Comparison of ENCODE assay signal across 7 mouse cellular contexts in genomic region chr6:86816586-86816985, GRCm38 (mm10). TPM values are rescaled to one million over a fixed set of nuclear protein-coding genes. Genes with fewer than 3 reads are reported as not detected.
DNase-seq lines count a peak whose midpoint lies in the region; ATAC-seq and TF ChIP-seq lines count a peak whose summit lies in the region.

No protein-coding gene starts in this region.

- H3K27ac ChIP-seq in liver, embryonic 14.5 days, result no peak overlapping the region
- no peak overlapping the region for H3K27ac ChIP-seq in embryonic facial prominence, embryonic 14.5 days (replicated peaks; ENCODE audit: low read depth, low read length)
- H3K27ac ChIP-seq in lung, postnatal 0 days (ENCODE audit: low read length), result no peak overlapping the region

- no peaks in the 10 kb centered on the region for H3K9me3 ChIP-seq in liver, embryonic 14.5 days (ENCODE audit: control insufficient read depth, low read length)
- H3K9me3 ChIP-seq in embryonic facial prominence, embryonic 14.5 days (ENCODE audit: control insufficient read depth, low read length), result no peaks in the 10 kb centered on the region
- H3K9me3 ChIP-seq in lung, postnatal 0 days (ENCODE audit: low read length), result no peaks in the 10 kb centered on the region

- H3K4me1 ChIP-seq in liver, embryonic 14.5 days (replicated peaks; ENCODE audit: control insufficient read depth in 2 of 2, insufficient read depth in 2 of 2, low read length in 1 of 2), result no peaks in the 10 kb centered on the region
- H3K4me1 ChIP-seq in embryonic facial prominence, embryonic 14.5 days (ENCODE audit: control insufficient read depth, insufficient read depth, low read length), result peaks cover 7% of the 10 kb centered on the region
- no peaks in the 10 kb centered on the region for H3K4me1 ChIP-seq in lung, postnatal 0 days (ENCODE audit: insufficient read depth, low read depth, low read length)

- H3K4me2 ChIP-seq in liver, embryonic 14.5 days (ENCODE audit: low read depth), result no peak overlapping the region
- H3K4me2 ChIP-seq in embryonic facial prominence, embryonic 14.5 days (ENCODE audit: low read depth, low read length), result no peak overlapping the region
- H3K4me2 ChIP-seq in lung, postnatal 0 days (replicated peaks; ENCODE audit: low read depth, low read length), result no peak overlapping the region

- H3K36me3 ChIP-seq in liver, embryonic 14.5 days (replicated peaks; ENCODE audit: control insufficient read depth, insufficient read depth, low read depth), result no peaks in the 10 kb centered on the region
- no peaks in the 10 kb centered on the region for H3K36me3 ChIP-seq in embryonic facial prominence, embryonic 14.5 days (ENCODE audit: control insufficient read depth, insufficient read depth, low read length)
- H3K36me3 ChIP-seq in lung, postnatal 0 days (ENCODE audit: insufficient read depth, low read length), result no peaks in the 10 kb centered on the region

- H3K27me3 ChIP-seq in liver, embryonic 14.5 days (ENCODE audit: control insufficient read depth, insufficient read depth, low read length), result no peaks in the 10 kb centered on the region; the same call in 1 of the 2 replicates
- no peaks in the 10 kb centered on the region for H3K27me3 ChIP-seq in embryonic facial prominence, embryonic 14.5 days (replicated peaks; ENCODE audit: control insufficient read depth, insufficient read depth, low read length)
- H3K27me3 ChIP-seq in lung, postnatal 0 days (replicated peaks; ENCODE audit: insufficient read depth, low read length), result no peaks in the 10 kb centered on the region

- no peak for TF ChIP-seq EP300 in liver, embryonic 14.5 days (IDR thresholded peaks at IDR 0.05; ENCODE audit: low read depth)
- TF ChIP-seq EP300 in lung, postnatal 0 days (IDR thresholded peaks at IDR 0.05), result no peak

- H3K4me3 ChIP-seq in liver, embryonic 14.5 days (ENCODE audit: insufficient read depth in 1 of 2, low read depth in 2 of 2, low read length in 2 of 2), result no peak overlapping the region
- no peak overlapping the region for H3K4me3 ChIP-seq in embryonic facial prominence, embryonic 14.5 days (ENCODE audit: low read depth, low read length)
- no peak overlapping the region for H3K4me3 ChIP-seq in lung, postnatal 0 days (ENCODE audit: low read depth, low read length)

- no peak overlapping the region for H3K9ac ChIP-seq in liver, embryonic 14.5 days (replicated peaks)
- no peak overlapping the region for H3K9ac ChIP-seq in embryonic facial prominence, embryonic 14.5 days (ENCODE audit: low read depth, low read length)
- no peak overlapping the region for H3K9ac ChIP-seq in lung, postnatal 0 days (replicated peaks; ENCODE audit: low read depth)

- DNase-seq in liver, embryonic 14.5 days (ENCODE audit: low read depth in 3 of 3, low spot score in 3 of 3), result no peak
- DNase-seq in liver, result no peak
- peak; percentile 95 for DNase-seq in R1 (ENCODE audit: low read depth, low spot score)
- peak; percentile 69 for DNase-seq in embryonic facial prominence, embryonic 14.5 days (ENCODE audit: low spot score)
- DNase-seq in lung, postnatal 0 days (ENCODE audit: low spot score), result peak; percentile 82
- DNase-seq in layer of hippocampus, postnatal 36 days, result no peak
- no peak for DNase-seq in T-cell, adult 2 months (ENCODE audit: low spot score)

- ATAC-seq in liver, embryonic 14.5 days (ENCODE audit: insufficient read depth), result no peak
- no peak for ATAC-seq in embryonic facial prominence, embryonic 14.5 days (ENCODE audit: low read depth)
- ATAC-seq in lung, postnatal 0 days, result peak; percentile 70

- WGBS in liver, embryonic 14.5 days (ENCODE audit: insufficient replicate concordance), result 11% methylated on average over 8 of the region's 8 CpGs
- 16% methylated on average over 8 of the region's 8 CpGs for WGBS in embryonic facial prominence, embryonic 14.5 days
- WGBS in lung, postnatal 0 days, result 20% methylated on average over 8 of the region's 8 CpGs

- peak; percentile 56 for TF ChIP-seq CTCF in liver, embryonic 14.5 days (IDR thresholded peaks at IDR 0.05; ENCODE audit: low read depth)
- TF ChIP-seq CTCF in lung, postnatal 0 days (IDR thresholded peaks at IDR 0.05), result peak; percentile 76

RNA-seq across cellular contexts. Expression of gene Anxa4, which starts 23.2 kb away (rescaled TPM):
- 12.7 and 16.4 TPM in 2 replicates for polyA plus RNA-seq in liver, embryonic 14.5 days (2012; rRNA removed)
- 29.4 and 34.5 TPM in 2 replicates for polyA plus RNA-seq in liver, embryonic 14.5 days (2014; fragmentation: Nextera tagmentation; extraction: Ambion mirVana)
- 44.1 and 46.7 TPM in 2 replicates for polyA plus RNA-seq in embryonic facial prominence, embryonic 14.5 days (2014; fragmentation: Nextera tagmentation; extraction: Ambion mirVana)
- polyA plus RNA-seq in lung, postnatal 0 days (2015; fragmentation: Nextera tagmentation; extraction: Ambion mirVana), result 167 and 208 TPM in 2 replicates
- 1 to 10 TPM; 4.8 to 6.0 TPM for total RNA-seq in layer of hippocampus, postnatal 36 days (2021)

RNA-seq across cellular contexts. Expression of gene Aak1, which starts 32.7 kb away (rescaled TPM):
- polyA plus RNA-seq in liver, embryonic 14.5 days (2012; rRNA removed), result 2.0 and 2.4 TPM in 2 replicates
- polyA plus RNA-seq in liver, embryonic 14.5 days (2014; fragmentation: Nextera tagmentation; extraction: Ambion mirVana), result 3.9 and 4.2 TPM in 2 replicates
- polyA plus RNA-seq in embryonic facial prominence, embryonic 14.5 days (2014; fragmentation: Nextera tagmentation; extraction: Ambion mirVana), result 17.8 and 22.4 TPM in 2 replicates
- polyA plus RNA-seq in lung, postnatal 0 days (2015; fragmentation: Nextera tagmentation; extraction: Ambion mirVana), result 5.5 and 6.3 TPM in 2 replicates
- total RNA-seq in layer of hippocampus, postnatal 36 days (2021), result 100 to 1,000 TPM; 435 to 445 TPM

Comparison
In these comparisons a context has a peak if more than half of its experiments do, and no peak if none do; other contexts are left out.
1. DNase-seq: peak in R1 (single experiment), embryonic facial prominence, embryonic 14.5 days (single experiment) and lung, postnatal 0 days (single experiment); none in liver, embryonic 14.5 days (0 of 3), liver (single experiment), layer of hippocampus, postnatal 36 days (0 of 2) and T-cell, adult 2 months (single experiment).